Comparison of ENCODE assay signal across 13 mouse cellular contexts in the genomic region with DNA sequence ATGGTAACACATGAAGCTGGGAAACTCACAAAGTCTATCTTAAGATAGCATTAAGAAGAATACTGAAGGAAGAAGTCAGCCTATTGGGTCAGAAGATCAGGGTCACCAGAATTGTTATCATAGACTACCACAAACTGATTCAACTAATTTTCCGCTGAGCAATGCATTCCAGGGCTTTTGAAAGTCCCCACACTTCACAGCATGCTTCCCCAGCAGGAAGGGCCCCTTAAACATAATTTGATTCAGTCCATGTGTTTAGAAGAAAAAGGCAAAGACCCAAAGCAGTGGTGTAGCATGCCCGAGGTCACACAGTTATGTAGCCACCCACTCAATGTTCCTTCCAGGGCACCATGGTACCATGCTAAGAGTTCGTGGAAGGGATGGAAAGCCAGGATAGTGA.
DNase-seq lines count a peak whose midpoint lies in the region; TF ChIP-seq lines count a peak whose summit lies in the region.
"Had no signal": no experiment of that assay in that cellular context is flagged by ENCODE, and none has a peak within 500 bp of the region (broad histone marks: within the 10 kb centered on the region; RNA-seq: fewer than 3 reads in every experiment).

No protein-coding gene starts in this region.

- WGBS in spleen, adult 2 months = 79% methylated on average over 3 of the region's 3 CpGs
- 69% methylated on average over 3 of the region's 3 CpGs for WGBS in lung, adult 2 months

- H3K27ac ChIP-seq in gastrocnemius, adult 2 months = peak overlapping the region; percentile 61
- H3K27ac ChIP-seq in spleen, adult 2 months (ENCODE audit: insufficient read depth, low read length) = peak overlapping the region; percentile 41
- peak overlapping the region; percentile 100 for H3K27ac ChIP-seq in embryonic fibroblast, embryonic 13.5 days (ENCODE audit: insufficient read depth, low read length)
- H3K27ac ChIP-seq: forebrain, embryonic 12.5 days; liver, embryonic 14.5 days; stomach, embryonic 15.5 days had no signal

- no peaks in the 10 kb centered on the region for H3K4me1 ChIP-seq in spleen, adult 2 months (ENCODE audit: control insufficient read depth, insufficient read depth, insufficient read length)
- H3K4me1 ChIP-seq in embryonic fibroblast, embryonic 13.5 days (ENCODE audit: control insufficient read depth, insufficient read depth, low read length) = peaks cover 29% of the 10 kb centered on the region
- H3K4me1 ChIP-seq in lung, adult 2 months (ENCODE audit: control insufficient read depth, insufficient read depth, low read length) = no peaks in the 10 kb centered on the region

- no peak for DNase-seq in gastrocnemius, adult 2 months
- no peak for DNase-seq in gastrocnemius, adult 18-20 months (ENCODE audit: low spot score)
- DNase-seq in spleen, adult 2 months (ENCODE audit: low read depth in 1 of 2, low spot score in 2 of 2) = no peak
- DNase-seq in spleen, postnatal 14 days (ENCODE audit: low spot score in 2 of 2) = no peak
- DNase-seq in lung, adult 2 months = no peak
- no peak for DNase-seq in lung, postnatal 10 days
- DNase-seq in B cell, adult 2 months = no peak
- DNase-seq: cerebellum, postnatal 10 days; right cerebral cortex, adult 18-20 months had no signal

- H3K36me3 ChIP-seq in spleen, adult 2 months (ENCODE audit: control insufficient read depth, insufficient read depth, low read length) = no peaks in the 10 kb centered on the region
- H3K36me3 ChIP-seq: forebrain, embryonic 12.5 days; stomach, embryonic 15.5 days had no signal

- H3K4me3 ChIP-seq in gastrocnemius, adult 2 months = no peak overlapping the region
- no peak overlapping the region for H3K4me3 ChIP-seq in spleen, adult 2 months (ENCODE audit: extremely low read depth, insufficient read depth, insufficient read length)
- H3K4me3 ChIP-seq in embryonic fibroblast, embryonic 13.5 days (ENCODE audit: insufficient read depth, low read length) = no peak overlapping the region
- H3K4me3 ChIP-seq in lung, adult 2 months (replicated peaks; ENCODE audit: extremely low read depth, low read depth, low read length) = no peak overlapping the region
- H3K4me3 ChIP-seq: forebrain, embryonic 12.5 days; stomach, embryonic 15.5 days had no signal

- TF ChIP-seq POLR2A in spleen, adult 2 months (IDR thresholded peaks at IDR 0.05; ENCODE audit: low read depth, low read length) = no peak
- no peak for TF ChIP-seq POLR2A in embryonic fibroblast, embryonic 13.5 days (IDR thresholded peaks at IDR 0.05; ENCODE audit: low read depth, low read length)
- no peak for TF ChIP-seq POLR2A in lung, adult 2 months (IDR thresholded peaks at IDR 0.05; ENCODE audit: borderline replicate concordance, extremely low read depth, low read depth, low read length)

- intact Hi-C loops in gastrocnemius, adult 2 months (cut with DNase I) = no loop called here

- no peaks in the 10 kb centered on the region for H3K27me3 ChIP-seq in spleen, adult 2 months (ENCODE audit: control insufficient read depth, insufficient read depth, low read length)
- H3K27me3 ChIP-seq: forebrain, embryonic 12.5 days; stomach, embryonic 15.5 days had no signal

- TF ChIP-seq CTCF in gastrocnemius, adult 2 months (IDR thresholded peaks at IDR 0.05) = no peak
- TF ChIP-seq CTCF in spleen, adult 2 months (IDR thresholded peaks at IDR 0.05; ENCODE audit: extremely low read depth, insufficient read depth, insufficient read length, insufficient replicate concordance) = no peak
- TF ChIP-seq CTCF in embryonic fibroblast, embryonic 13.5 days (IDR thresholded peaks at IDR 0.05; ENCODE audit: borderline replicate concordance, insufficient read depth, low read length) = no peak
- no peak for TF ChIP-seq CTCF in lung, adult 2 months (IDR thresholded peaks at IDR 0.05; ENCODE audit: insufficient read depth, low read length)

Comparison
In these comparisons a context has a peak if more than half of its experiments do, and no peak if none do; other contexts are left out.
1. H3K27ac ChIP-seq: peak in every context shown above with its lines; median percentile 100 in embryonic fibroblast, embryonic 13.5 days; 61 in gastrocnemius, adult 2 months; 41 in spleen, adult 2 months.